Mouse (Mus musculus) brain, embryonic 18.5 days (tissue): ENCODE measurements around the gene Tnnc2.
A peak's percentile ranks its signal among the peaks of the same experiment; 100 is the strongest.

ENCODE experiments used
- DNase-seq: peaks from one replicate; pipeline ENCODE4 v3.0.0-alpha.2; 2012; ENCODE audit warnings: low read depth, low spot score

Tnnc2 gene

GRCm38 (mm10) chr2:164773229-164773988, 6.4 kb downstream of the Tnnc2 start:
- DNase-seq: no peak

GRCm38 (mm10) chr2:164771123-164771522, 8.6 kb downstream of the Tnnc2 start:
- no peak for DNase-seq

- no peak for DNase-seq
Measured at GRCm38 (mm10) chr2:164770279-164770678, 9.5 kb downstream of the Tnnc2 start.

- peak; percentile 97 for DNase-seq
Measured at GRCm38 (mm10) chr2:164769258-164770037, 10.3 kb downstream of the Tnnc2 start, which contains the start of gene Ube2c. Ube2c (plus strand) TSS chr2:164769898.

DNA sequence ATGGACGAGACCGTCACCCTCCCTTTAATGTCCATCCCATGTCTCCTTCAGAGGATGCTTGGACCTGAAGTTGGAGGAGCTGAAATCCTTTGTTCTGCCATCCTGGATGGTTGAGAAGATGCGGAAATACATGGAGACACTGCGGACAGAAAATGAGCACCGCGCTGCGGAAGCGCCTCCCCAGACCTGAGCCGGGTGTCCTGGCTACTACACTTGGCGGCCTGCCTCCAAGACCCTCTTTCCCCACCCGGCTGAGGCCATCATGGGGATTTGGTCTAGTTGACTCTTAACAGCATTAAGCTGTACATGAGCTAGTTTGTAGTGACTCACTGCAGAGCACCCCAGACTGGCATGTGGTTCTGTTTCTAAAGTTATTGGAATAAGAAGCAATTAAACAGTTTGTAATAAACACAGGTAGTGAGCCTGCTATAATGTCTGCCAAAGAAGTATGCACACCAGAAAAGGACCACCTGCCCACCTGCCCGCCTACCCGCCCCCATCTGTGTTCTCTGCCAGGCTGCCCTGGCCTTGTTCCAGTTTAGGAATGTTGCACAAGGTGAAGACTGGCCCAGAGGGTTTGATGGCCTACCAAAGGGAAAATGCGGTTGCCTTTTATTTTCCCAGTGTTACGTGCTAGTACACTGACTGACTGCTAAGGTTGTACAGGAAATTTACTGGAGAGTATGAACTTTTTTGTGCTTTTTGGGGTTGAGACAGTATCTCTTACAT, 11.8 kb downstream of the Tnnc2 start:
- DNase-seq: no peak

GRCm38 (mm10) chr2:164765841-164766240, 13.9 kb downstream of the Tnnc2 start:
- DNase-seq: no peak

- no peak for DNase-seq
Measured at GRCm38 (mm10) chr2:164762593-164762992, 17.2 kb downstream of the Tnnc2 start.

DNA sequence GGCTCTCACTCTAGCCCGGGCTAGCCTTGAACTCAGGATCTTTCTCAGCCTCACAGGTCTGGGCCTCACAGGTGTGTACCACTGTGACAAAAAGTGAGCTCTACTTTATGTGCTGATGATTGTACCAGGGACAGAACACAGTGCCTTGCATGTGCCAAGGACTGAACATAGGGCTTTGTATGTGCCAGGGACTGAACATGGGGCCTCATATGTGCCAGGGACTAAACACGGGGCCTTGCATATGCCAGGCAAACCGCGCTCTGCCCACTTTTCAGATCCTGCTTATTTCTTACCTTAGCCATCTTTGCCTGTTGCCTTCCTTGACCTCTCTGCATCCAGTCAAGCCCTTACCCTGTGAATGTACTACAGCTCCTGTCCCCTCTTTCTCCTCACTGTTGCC, 17.8 kb downstream of the Tnnc2 start:
- DNase-seq: no peak

GRCm38 (mm10) chr2:164761502-164761901, 18.3 kb downstream of the Tnnc2 start:
- no peak for DNase-seq

GRCm38 (mm10) chr2:164760059-164760833, 19.5 kb downstream of the Tnnc2 start:
- no peak for DNase-seq

DNA sequence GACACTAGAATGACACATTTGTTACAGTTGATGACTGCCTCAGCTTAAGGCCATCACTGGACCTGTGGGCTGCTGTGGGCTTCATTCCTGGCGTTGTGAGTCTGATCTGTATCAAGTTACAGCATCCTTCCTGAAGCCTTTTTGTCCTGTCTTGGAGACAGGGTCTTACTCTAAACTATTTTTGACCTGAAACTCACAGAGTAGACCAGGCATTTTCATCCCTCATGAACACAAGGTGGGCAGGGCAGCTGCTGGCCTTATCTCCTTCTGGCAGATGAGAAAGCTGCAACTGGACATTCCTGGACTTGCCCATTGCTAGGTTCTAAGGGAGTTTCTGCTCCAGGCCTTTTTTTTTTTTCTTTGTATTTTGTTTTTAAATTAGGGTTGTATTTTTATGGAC, 21.1 kb downstream of the Tnnc2 start:
- DNase-seq: no peak

DNA sequence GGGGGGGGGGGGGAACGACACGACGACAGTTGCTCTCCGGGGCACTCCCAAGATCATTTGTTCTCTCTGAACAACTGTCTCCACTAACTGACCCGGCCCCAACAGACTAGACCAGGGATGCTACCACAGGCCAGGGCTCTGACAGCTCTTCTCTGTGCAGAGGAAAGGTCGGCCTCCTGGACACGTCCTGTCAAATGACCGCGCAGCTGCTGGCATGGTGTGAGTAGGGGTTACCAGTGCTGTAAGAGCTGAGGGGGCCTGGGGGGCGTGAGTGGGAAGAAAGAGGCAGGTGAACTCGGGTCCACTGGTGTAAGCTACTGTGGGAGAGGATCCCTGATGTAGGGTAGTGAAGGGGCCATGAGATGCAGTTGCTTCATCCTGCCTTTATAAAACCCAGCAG, 21.9 kb downstream of the Tnnc2 start:
- DNase-seq: no peak

GRCm38 (mm10) chr2:164754800-164755199, 25.0 kb downstream of the Tnnc2 start:
- no peak for DNase-seq

DNA sequence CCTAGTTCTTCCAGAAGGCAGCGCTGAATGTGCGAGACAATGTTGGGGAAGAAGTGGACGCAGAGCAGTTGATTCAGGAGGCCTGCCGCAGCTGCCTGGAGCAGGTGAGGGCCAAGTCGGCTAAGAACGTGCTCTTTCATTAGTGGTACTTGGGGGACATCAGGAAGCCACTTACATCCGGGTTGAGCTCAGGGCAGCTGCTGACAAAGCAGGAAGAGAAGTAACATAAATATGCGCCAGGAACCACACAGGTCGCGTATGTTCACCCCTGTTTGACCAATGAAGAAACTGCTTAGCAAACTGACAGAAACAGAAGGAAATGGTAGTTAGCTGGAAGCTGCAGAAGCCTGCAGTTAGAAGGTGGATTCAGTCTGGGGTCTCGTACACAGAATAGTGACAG, 25.7 kb downstream of the Tnnc2 start:
- DNase-seq: no peak

- DNase-seq: no peak
Measured at GRCm38 (mm10) chr2:164752454-164752853, 27.3 kb downstream of the Tnnc2 start.

GRCm38 (mm10) chr2:164748991-164749390, 30.8 kb downstream of the Tnnc2 start:
- DNase-seq: no peak

GRCm38 (mm10) chr2:164748191-164748590, 31.6 kb downstream of the Tnnc2 start:
- DNase-seq: no peak

GRCm38 (mm10) chr2:164746693-164747092, 33.1 kb downstream of the Tnnc2 start:
- DNase-seq: no peak

GRCm38 (mm10) chr2:164745843-164746479, 33.8 kb downstream of the Tnnc2 start, which contains the start of the genes Wfdc3 and Dnttip1:
Wfdc3 (minus strand) TSS chr2:164745931.
Dnttip1 (plus strand) TSS chr2:164745983.
- DNase-seq: peak; percentile 82

GRCm38 (mm10) chr2:164744987-164745386, 34.8 kb downstream of the Tnnc2 start:
- DNase-seq: no peak

- no peak for DNase-seq
Measured at GRCm38 (mm10) chr2:164739876-164740275, 39.9 kb downstream of the Tnnc2 start.
